Mouse (Mus musculus) heart, postnatal 0 days (tissue): Measurements from ENCODE around the gene Ccdc97.

Experiments
- CTCF ChIP-seq: IDR thresholded peaks from 2 replicates; pipeline ENCODE4 v1.5.1; 2016; ENCODE audit warnings: antibody characterized with exemption, control low read depth, low read depth
- EP300 ChIP-seq: IDR thresholded peaks from 2 replicates; pipeline ENCODE4 v1.6.1; 2016; ENCODE audit warnings: antibody characterized with exemption, low read depth

DNA sequence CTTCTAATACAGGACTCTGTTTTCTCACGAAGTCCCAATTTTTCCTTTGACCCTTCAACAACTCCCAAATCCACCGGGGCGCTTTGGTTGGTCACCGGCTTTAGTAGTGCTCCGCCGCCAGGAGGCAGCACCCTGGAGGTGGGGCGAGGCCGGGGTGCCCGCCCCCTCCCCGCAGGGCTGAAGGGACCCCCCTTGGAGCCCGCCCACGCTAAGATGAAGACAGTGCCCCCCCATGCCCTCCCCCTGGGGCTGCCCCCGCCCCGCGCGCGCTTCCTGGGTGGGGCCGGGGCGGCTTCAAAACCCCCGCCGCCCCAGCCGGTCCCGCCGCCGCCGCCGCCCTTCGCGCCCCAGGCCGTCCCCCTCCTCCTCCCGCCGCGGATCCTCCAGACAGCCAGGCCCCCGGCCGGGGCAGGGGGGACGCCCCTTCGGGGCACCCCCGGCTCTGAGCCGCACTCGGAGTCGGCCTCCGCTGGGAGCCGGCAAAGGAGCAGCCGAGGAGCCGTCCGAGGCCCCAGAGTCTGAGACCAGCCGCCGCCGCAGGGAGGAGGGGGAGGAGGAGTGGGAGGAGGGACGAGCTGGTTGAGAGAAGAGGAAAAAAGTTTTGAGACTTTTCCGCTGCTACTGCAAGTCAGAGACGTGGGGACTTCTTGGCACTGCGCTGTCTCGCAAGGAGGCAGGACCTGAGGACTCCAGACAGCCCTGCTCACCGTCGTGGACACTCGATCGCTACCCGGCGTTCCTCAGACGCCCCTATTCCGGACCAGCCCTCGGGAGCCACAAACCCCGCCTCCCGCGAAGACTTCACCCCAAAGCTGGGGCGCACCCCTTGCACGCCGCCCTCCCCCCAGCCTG, 32.0 kb downstream of the Ccdc97 start, which contains the start of gene Tgfb1:
- TF ChIP-seq CTCF: peak; percentile 57
- TF ChIP-seq EP300: no peak
